Mouse (Mus musculus): ENCODE measurements around the gene Fam53b. TPM values are rescaled to one million over a fixed set of nuclear protein-coding genes. Genes with fewer than 3 reads are reported as not detected.

The Fam53b gene
- polyA plus RNA-seq, 1 experiment from 2014 or later = 13.5 TPM

DNA sequence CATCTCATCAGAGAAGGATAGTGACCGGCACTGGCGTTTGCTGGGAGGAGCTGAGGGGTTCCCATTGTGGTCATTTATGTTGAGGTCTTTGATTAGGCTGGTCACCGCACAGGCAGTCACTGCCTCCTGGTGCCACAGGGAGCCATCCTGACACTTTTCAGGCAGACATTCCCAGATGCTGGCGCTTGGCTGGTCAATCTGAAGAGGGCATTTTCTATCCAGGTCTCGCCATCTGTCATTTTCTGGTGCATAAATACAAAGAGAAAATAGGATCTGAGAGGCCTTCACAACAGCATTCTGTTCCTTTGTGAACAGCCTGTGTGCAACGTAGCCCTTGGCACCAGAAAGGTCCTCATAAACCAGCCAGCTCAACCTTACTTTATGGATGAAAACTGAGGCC is 53.8 kb downstream of the Fam53b start:
- Histone ChIP-seq H3K4me3 (ENCODE audit: low read depth, low read length) (no peak overlapping the region), H3K4me2 (replicated peaks; ENCODE audit: low read depth) (no peak overlapping the region), H3K9me3 (ENCODE audit: control insufficient read depth) (no peaks in the 10 kb centered on the region), H3K36me3 (ENCODE audit: control insufficient read depth, insufficient read depth) (peaks cover 43% of the 10 kb centered on the region), H3K9ac (ENCODE audit: low read depth, low read length) (no peak overlapping the region), H3K4me1 (replicated peaks; ENCODE audit: control insufficient read depth, insufficient read depth, low read length) (peaks cover 35% of the 10 kb centered on the region), H3K27me3 (replicated peaks; ENCODE audit: control insufficient read depth, insufficient read depth, low read length) (no peaks in the 10 kb centered on the region), H3K27ac (ENCODE audit: low read depth, low read length) (no peak overlapping the region)
- no peak for ATAC-seq
- 96% methylated on average over 6 of the region's 6 CpGs for WGBS
- no peak for TF ChIP-seq CTCF (IDR thresholded peaks at IDR 0.05; ENCODE audit: low read depth)

- Histone ChIP-seq H3K36me3 (ENCODE audit: control insufficient read depth, insufficient read depth) (peaks cover 44% of the 10 kb centered on the region), H3K4me2 (replicated peaks; ENCODE audit: low read depth) (no peak overlapping the region), H3K4me3 (ENCODE audit: low read depth, low read length) (no peak overlapping the region), H3K27ac (ENCODE audit: low read depth, low read length) (no peak overlapping the region), H3K9me3 (ENCODE audit: control insufficient read depth) (no peaks in the 10 kb centered on the region), H3K4me1 (replicated peaks; ENCODE audit: control insufficient read depth, insufficient read depth, low read length) (peaks cover 39% of the 10 kb centered on the region), H3K27me3 (replicated peaks; ENCODE audit: control insufficient read depth, insufficient read depth, low read length) (no peaks in the 10 kb centered on the region), H3K9ac (ENCODE audit: low read depth, low read length) (no peak overlapping the region)
- TF ChIP-seq CTCF (IDR thresholded peaks at IDR 0.05; ENCODE audit: low read depth) = no peak
- ATAC-seq = no peak
- WGBS = 93% methylated on average over 22 of the region's 22 CpGs
Observed at GRCm38 (mm10) chr7:132759405-132759891, 54.2 kb downstream of the Fam53b start.

- Histone ChIP-seq H3K9me3 (ENCODE audit: control insufficient read depth) (no peaks in the 10 kb centered on the region), H3K9ac (ENCODE audit: low read depth, low read length) (no peak overlapping the region), H3K4me3 (ENCODE audit: low read depth, low read length) (no peak overlapping the region), H3K27me3 (replicated peaks; ENCODE audit: control insufficient read depth, insufficient read depth, low read length) (no peaks in the 10 kb centered on the region), H3K27ac (ENCODE audit: low read depth, low read length) (peak overlapping the region; percentile 46; the same call in 1 of the 2 replicates), H3K4me1 (replicated peaks; ENCODE audit: control insufficient read depth, insufficient read depth, low read length) (peaks cover 37% of the 10 kb centered on the region), H3K36me3 (ENCODE audit: control insufficient read depth, insufficient read depth) (peaks cover 39% of the 10 kb centered on the region), H3K4me2 (replicated peaks; ENCODE audit: low read depth) (no peak overlapping the region)
- no peak for TF ChIP-seq CTCF (IDR thresholded peaks at IDR 0.05; ENCODE audit: low read depth)
- no peak for ATAC-seq
- 67% methylated on average over 5 of the region's 5 CpGs for WGBS
Observed at GRCm38 (mm10) chr7:132758875-132759274, 54.8 kb downstream of the Fam53b start.

DNA sequence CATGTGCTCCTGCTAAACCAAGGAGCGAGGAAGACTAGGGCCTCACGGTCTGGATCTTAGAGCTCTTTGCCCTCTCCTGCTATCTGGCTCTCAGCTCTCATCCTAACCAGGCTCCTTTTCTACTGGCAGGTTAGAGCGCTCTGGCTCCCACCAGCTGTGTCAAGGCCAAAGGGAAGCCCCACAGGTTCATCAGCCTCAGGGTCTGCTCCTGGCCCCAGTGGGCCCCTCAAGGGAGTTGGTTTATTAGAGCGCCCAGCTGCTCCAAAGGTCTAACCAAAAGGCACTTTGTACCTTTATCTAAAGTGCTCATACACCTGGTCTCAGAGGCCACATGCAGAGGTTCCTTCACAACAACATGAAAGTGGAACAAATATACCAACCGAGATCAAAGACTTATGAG is 57.4 kb downstream of the Fam53b start:
- no peaks in the 10 kb centered on the region for H3K27me3 ChIP-seq (replicated peaks; ENCODE audit: control insufficient read depth, insufficient read depth, low read length)
- peak overlapping the region; percentile 92 for H3K27ac ChIP-seq (ENCODE audit: low read depth, low read length)
- H3K36me3 ChIP-seq (ENCODE audit: control insufficient read depth, insufficient read depth) = peaks cover 48% of the 10 kb centered on the region
- H3K9ac ChIP-seq (ENCODE audit: low read depth, low read length) = peak overlapping the region; percentile 18; the same call in 1 of the 2 replicates
- TF ChIP-seq CTCF (IDR thresholded peaks at IDR 0.05; ENCODE audit: low read depth) = no peak
- no peaks in the 10 kb centered on the region for H3K9me3 ChIP-seq (ENCODE audit: control insufficient read depth)
- H3K4me3 ChIP-seq (ENCODE audit: low read depth, low read length) = no peak overlapping the region
- ATAC-seq = peak; percentile 96
- 50% methylated on average over 5 of the region's 5 CpGs for WGBS
- peaks cover 22% of the 10 kb centered on the region for H3K4me1 ChIP-seq (replicated peaks; ENCODE audit: control insufficient read depth, insufficient read depth, low read length)
- H3K4me2 ChIP-seq (replicated peaks; ENCODE audit: low read depth) = no peak overlapping the region

DNA sequence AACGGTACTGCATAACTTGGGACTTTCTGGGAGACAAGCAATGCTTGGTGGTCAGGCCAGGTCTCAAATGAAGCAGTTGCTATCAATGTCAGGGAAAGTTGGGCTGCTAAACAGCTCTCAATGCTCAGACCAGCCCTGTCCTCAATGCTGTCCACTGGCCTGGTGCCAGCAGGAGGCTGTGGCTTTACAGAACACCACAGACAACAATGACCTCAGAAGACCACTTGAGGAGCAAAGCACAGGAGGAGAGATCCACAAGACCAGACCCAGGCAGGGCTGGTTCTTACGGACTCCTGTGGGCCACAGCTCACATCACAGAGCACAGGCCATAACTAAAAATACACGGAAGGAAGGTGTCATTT is 59.3 kb downstream of the Fam53b start:
- TF ChIP-seq CTCF (IDR thresholded peaks at IDR 0.05; ENCODE audit: low read depth) = no peak

DNA sequence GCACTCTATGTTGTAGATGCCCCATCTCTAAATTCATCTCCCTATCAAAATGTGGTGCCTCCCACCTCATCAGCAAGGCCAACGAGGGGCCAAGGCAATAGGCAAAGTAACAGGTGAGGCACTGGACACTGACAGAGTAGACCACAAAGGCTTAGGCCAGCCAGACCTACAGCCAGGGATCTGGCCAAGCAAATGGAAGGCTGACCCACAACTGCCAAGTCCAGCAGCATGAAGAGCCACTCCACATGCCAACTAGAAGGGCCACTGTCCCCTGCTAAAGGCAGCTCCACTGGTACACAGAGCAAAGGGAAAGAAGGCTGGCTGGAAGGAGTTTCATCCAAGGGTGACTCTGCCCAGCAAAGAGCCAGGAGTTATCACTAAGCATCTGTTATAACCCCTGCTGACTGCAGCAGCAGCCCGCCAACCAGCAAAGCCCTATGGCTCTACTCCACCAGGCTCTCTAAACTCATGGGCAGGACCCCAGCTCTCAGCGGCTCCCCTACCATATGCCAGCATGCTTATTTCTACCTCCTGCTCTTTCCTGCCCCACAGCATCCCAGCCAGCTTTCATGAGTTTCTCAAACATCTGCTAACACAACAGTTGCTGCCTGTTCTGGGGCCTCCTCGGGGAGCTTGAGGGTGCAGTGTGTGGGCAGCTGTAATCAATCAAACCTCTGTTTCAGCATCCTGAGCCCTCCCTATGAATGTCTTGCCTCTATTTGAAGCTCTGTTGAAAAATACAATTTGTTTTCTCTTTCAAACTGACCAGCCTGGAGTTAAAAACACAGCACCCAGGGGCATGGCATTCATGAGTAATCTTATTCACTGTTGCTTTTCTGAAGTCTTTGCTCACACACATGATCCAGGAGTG is 59.9 kb downstream of the Fam53b start:
- Histone ChIP-seq H3K27me3 (replicated peaks; ENCODE audit: control insufficient read depth, insufficient read depth, low read length) (no peaks in the 10 kb centered on the region), H3K9ac (ENCODE audit: low read depth, low read length) (no peak overlapping the region), H3K4me1 (replicated peaks; ENCODE audit: control insufficient read depth, insufficient read depth, low read length) (peaks cover 22% of the 10 kb centered on the region), H3K4me2 (replicated peaks; ENCODE audit: low read depth) (no peak overlapping the region), H3K9me3 (ENCODE audit: control insufficient read depth) (no peaks in the 10 kb centered on the region), H3K4me3 (ENCODE audit: low read depth, low read length) (no peak overlapping the region), H3K27ac (ENCODE audit: low read depth, low read length) (peak overlapping the region; percentile 92), H3K36me3 (ENCODE audit: control insufficient read depth, insufficient read depth) (peaks cover 49% of the 10 kb centered on the region)
- TF ChIP-seq CTCF (IDR thresholded peaks at IDR 0.05; ENCODE audit: low read depth) = no peak
- 58% methylated on average over 4 of the region's 4 CpGs for WGBS
- ATAC-seq = no peak

More for the DNA sequence above, 59.3 kb downstream of the Fam53b start:
- 52% methylated on average over 3 of the region's 3 CpGs for WGBS
- Histone ChIP-seq H3K27me3 (replicated peaks; ENCODE audit: control insufficient read depth, insufficient read depth, low read length) (no peaks in the 10 kb centered on the region), H3K9me3 (ENCODE audit: control insufficient read depth) (no peaks in the 10 kb centered on the region), H3K4me1 (replicated peaks; ENCODE audit: control insufficient read depth, insufficient read depth, low read length) (peaks cover 22% of the 10 kb centered on the region), H3K4me3 (ENCODE audit: low read depth, low read length) (no peak overlapping the region), H3K27ac (ENCODE audit: low read depth, low read length) (peak overlapping the region; percentile 92), H3K36me3 (ENCODE audit: control insufficient read depth, insufficient read depth) (peaks cover 50% of the 10 kb centered on the region), H3K9ac (ENCODE audit: low read depth, low read length) (no peak overlapping the region), H3K4me2 (replicated peaks; ENCODE audit: low read depth) (no peak overlapping the region)
- ATAC-seq = no peak

Data from intestine, postnatal 0 days (tissue).